Mouse (Mus musculus): ENCODE data around the gene Slc1a5.

Gene Slc1a5

GRCm38 (mm10) chr7:16845820-16846167 lies 64.7 kb downstream of the Slc1a5 start:
- no peak for DNase-seq (ENCODE audit: low read depth, low spot score)

GRCm38 (mm10) chr7:16846775-16847174 lies 65.6 kb downstream of the Slc1a5 start:
- no peak for DNase-seq (ENCODE audit: low read depth, low spot score)

DNA sequence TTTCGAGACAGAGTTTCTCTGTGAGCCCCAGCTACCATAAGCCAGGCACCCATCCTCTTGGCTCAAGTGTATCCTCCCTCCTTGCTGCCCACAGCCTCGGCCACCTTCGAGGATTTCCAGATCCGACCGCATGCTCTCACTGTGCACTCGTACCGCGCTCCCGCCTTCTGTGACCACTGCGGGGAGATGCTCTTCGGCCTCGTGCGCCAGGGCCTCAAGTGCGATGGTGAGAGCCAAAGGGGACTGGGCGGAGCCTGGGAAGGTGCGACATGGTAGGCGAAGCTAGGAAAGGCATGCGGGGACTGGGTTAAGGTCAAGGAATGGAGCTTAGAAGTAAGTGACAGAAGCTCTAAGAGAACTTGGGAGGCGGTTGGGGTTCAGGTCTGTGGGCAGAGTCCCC lies 66.4 kb downstream of the Slc1a5 start:
- DNase-seq (ENCODE audit: low read depth, low spot score): no peak

Data from skeletal muscle tissue, adult 2 months (tissue).